Mouse (Mus musculus): ENCODE results near the gene Ccr8.

- peak; percentile 79; the same call in 1 of the 2 replicates for TF ChIP-seq CTCF (IDR thresholded peaks at IDR 0.05; ENCODE audit: borderline replicate concordance, extremely low read depth, insufficient read depth, insufficient read length)
- no peak for TF ChIP-seq POLR2A (IDR thresholded peaks at IDR 0.05; ENCODE audit: borderline replicate concordance, extremely low read depth, insufficient read depth, insufficient read length, poor library complexity, severe bottlenecking)
Measured at GRCm38 (mm10) chr9:120140652-120141051, 48.7 kb downstream of the Ccr8 start.

Measured in brain, embryonic 14.5 days (tissue).